Mouse (Mus musculus) myocyte (in vitro differentiated cells): ENCODE results near the gene Ppfia3. TPM values are rescaled to one million over a fixed set of nuclear protein-coding genes. Genes with fewer than 3 reads are reported as not detected.

Experiments
- H3K27me3 ChIP-seq: one replicate; pipeline ENCODE4 v1.6.1; 2011; ENCODE audit not compliant: control insufficient read depth, insufficient read depth, insufficient read length
- H3K36me3 ChIP-seq: one replicate; pipeline ENCODE4 v1.6.1; 2011; ENCODE audit not compliant: control insufficient read depth, insufficient read depth
- H3K4me2 ChIP-seq: one replicate; pipeline ENCODE4 v1.6.1; 2011; ENCODE audit warnings: low read depth, control low read depth
- H3K4me3 ChIP-seq: one replicate; pipeline ENCODE4 v1.5.1; 2011; ENCODE audit warnings: mild to moderate bottlenecking, control low read depth, moderate library complexity
- H3K79me2 ChIP-seq: one replicate; pipeline ENCODE4 v1.6.1; 2011; ENCODE audit not compliant: control insufficient read depth, insufficient read depth
- H3ac ChIP-seq: one replicate; pipeline ENCODE4 v1.6.1; 2011; ENCODE audit not compliant: control insufficient read depth, insufficient read length
- CEBPB ChIP-seq: IDR thresholded peaks from 2 replicates; pipeline ENCODE4 v1.6.1; 2011; ENCODE audit warnings: mild to moderate bottlenecking, moderate library complexity; ENCODE audit not compliant: poor library complexity, insufficient read depth, severe bottlenecking
- E2F4 ChIP-seq: IDR thresholded peaks from one replicate; pipeline ENCODE4 v1.6.1; 2011; ENCODE audit warnings: mild to moderate bottlenecking, control low read depth, moderate library complexity; ENCODE audit not compliant: insufficient read depth
- MAX ChIP-seq: IDR thresholded peaks from one replicate; pipeline ENCODE4 v1.6.1; 2011; ENCODE audit warnings: low read depth, mild to moderate bottlenecking, control low read depth
- MYOD1 ChIP-seq, 3 experiments: IDR thresholded peaks; one replicate each; pipeline ENCODE4 v1.6.1; 2011; ENCODE audit warnings: control low read depth in 2 of 3, low read depth in 2 of 3, mild to moderate bottlenecking in 2 of 3, moderate library complexity in 1 of 3; ENCODE audit not compliant: insufficient read length in 2 of 3, control insufficient read depth in 1 of 3
- MYOG ChIP-seq, 3 experiments: IDR thresholded peaks; one replicate each; pipeline ENCODE4 v1.6.1; 2011; ENCODE audit warnings: control low read depth in 2 of 3, low read depth in 2 of 3, mild to moderate bottlenecking in 2 of 3; ENCODE audit not compliant: insufficient read length in 2 of 3, control insufficient read depth in 1 of 3, insufficient read depth in 1 of 3
- POLR2A ChIP-seq: IDR thresholded peaks from one replicate; pipeline ENCODE4 v1.6.1; 2011; ENCODE audit warnings: low read depth, mild to moderate bottlenecking, control low read depth, moderate library complexity; ENCODE audit not compliant: insufficient read length
- POLR2AphosphoS2 ChIP-seq: IDR thresholded peaks from one replicate; pipeline ENCODE4 v1.6.1; 2011; ENCODE audit warnings: low read depth, control low read depth; ENCODE audit not compliant: insufficient read length
- REST ChIP-seq: IDR thresholded peaks from one replicate; pipeline ENCODE4 v1.6.1; 2011; ENCODE audit warnings: mild to moderate bottlenecking, control low read depth, moderate library complexity; ENCODE audit not compliant: insufficient read depth, insufficient read length
- SRF ChIP-seq: IDR thresholded peaks from one replicate; pipeline ENCODE4 v1.6.1; 2011; ENCODE audit warnings: low read depth; ENCODE audit not compliant: control insufficient read depth, insufficient read length
- TCF12 ChIP-seq: IDR thresholded peaks from one replicate; pipeline ENCODE4 v1.6.1; 2011; ENCODE audit warnings: mild to moderate bottlenecking, control low read depth; ENCODE audit not compliant: poor library complexity, insufficient read depth, severe bottlenecking
- TCF3 ChIP-seq: IDR thresholded peaks from one replicate; pipeline ENCODE4 v1.6.1; 2011; ENCODE audit warnings: low read depth, control low read depth; ENCODE audit not compliant: insufficient read length
- USF1 ChIP-seq: IDR thresholded peaks from one replicate; pipeline ENCODE4 v1.6.1; 2011; ENCODE audit warnings: low read depth, mild to moderate bottlenecking, control low read depth, moderate library complexity
- polyA plus RNA-seq: library from polyadenylated mRNA; unstranded; fragments of >200 nt; fragmentation: generic; extraction: Trizol; gene quantifications from one replicate; pipeline ENCODE4 v1.2.1, GENCODE M21; 2012; ENCODE audit warnings: missing spikeins

Ppfia3 gene
- polyA plus RNA-seq, 1 experiment, result 6.6 TPM

GRCm38 (mm10) chr7:45369836-45370474, 3.1 kb upstream of the Ppfia3 start:
- Histone ChIP-seq H3K4me3 (no peak overlapping the region), H3K36me3 (peaks cover 9% of the 10 kb centered on the region), H3K4me2 (no peak overlapping the region), H3K79me2 (no peaks in the 10 kb centered on the region), H3ac (no peak overlapping the region), H3K27me3 (no peaks in the 10 kb centered on the region)
- TF ChIP-seq POLR2AphosphoS2, result peak; percentile 31
- no peak for TF ChIP-seq CEBPB
- no peak for TF ChIP-seq MYOG (IDR thresholded peaks at IDR 0.05; ENCODE audit: control insufficient read depth in 1 of 3, insufficient read depth in 1 of 3, insufficient read length in 2 of 3, low read depth in 2 of 3)
- no peak for TF ChIP-seq MYOD1 (IDR thresholded peaks at IDR 0.05; ENCODE audit: control insufficient read depth in 1 of 3, insufficient read length in 2 of 3, low read depth in 2 of 3)

- Histone ChIP-seq H3K4me3 (no peak overlapping the region), H3K36me3 (peaks cover 9% of the 10 kb centered on the region), H3ac (no peak overlapping the region), H3K79me2 (no peaks in the 10 kb centered on the region), H3K4me2 (no peak overlapping the region), H3K27me3 (no peaks in the 10 kb centered on the region)
- TF ChIP-seq REST (no peak), MYOD1 (IDR thresholded peaks at IDR 0.05; ENCODE audit: control insufficient read depth in 1 of 3, insufficient read length in 2 of 3, low read depth in 2 of 3) (peak in 1 of 3 experiments; percentile 16)
Measured at GRCm38 (mm10) chr7:45369022-45369745, 2.4 kb upstream of the Ppfia3 start.

DNA sequence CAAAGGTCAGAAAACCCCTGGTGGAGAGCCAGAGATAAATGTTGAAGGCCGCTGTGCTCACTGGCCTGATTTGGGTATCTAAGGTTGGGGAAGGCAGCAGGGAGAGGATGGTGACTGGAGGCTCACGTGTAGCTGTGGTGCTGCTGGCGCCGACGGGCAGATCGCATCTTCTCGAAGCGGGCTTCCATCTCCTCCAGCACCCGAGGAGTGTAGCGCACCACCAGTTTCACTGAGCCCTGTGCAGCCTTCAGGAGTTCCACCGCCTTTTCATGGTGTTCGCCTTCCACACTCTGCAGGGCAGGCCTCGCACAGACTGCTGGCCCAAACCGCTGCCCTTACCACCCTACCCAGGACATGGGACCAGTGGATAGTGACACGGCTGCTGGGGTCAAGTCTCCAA, 1.4 kb upstream of the Ppfia3 start:
- Histone ChIP-seq H3K27me3 (no peaks in the 10 kb centered on the region), H3K36me3 (peaks cover 4% of the 10 kb centered on the region), H3ac (no peak overlapping the region), H3K4me2 (peak overlapping the region; percentile 71), H3K4me3 (peak overlapping the region; percentile 42), H3K79me2 (no peaks in the 10 kb centered on the region)
- TF ChIP-seq TCF12 (no peak), POLR2AphosphoS2 (peak; percentile 32)

DNA sequence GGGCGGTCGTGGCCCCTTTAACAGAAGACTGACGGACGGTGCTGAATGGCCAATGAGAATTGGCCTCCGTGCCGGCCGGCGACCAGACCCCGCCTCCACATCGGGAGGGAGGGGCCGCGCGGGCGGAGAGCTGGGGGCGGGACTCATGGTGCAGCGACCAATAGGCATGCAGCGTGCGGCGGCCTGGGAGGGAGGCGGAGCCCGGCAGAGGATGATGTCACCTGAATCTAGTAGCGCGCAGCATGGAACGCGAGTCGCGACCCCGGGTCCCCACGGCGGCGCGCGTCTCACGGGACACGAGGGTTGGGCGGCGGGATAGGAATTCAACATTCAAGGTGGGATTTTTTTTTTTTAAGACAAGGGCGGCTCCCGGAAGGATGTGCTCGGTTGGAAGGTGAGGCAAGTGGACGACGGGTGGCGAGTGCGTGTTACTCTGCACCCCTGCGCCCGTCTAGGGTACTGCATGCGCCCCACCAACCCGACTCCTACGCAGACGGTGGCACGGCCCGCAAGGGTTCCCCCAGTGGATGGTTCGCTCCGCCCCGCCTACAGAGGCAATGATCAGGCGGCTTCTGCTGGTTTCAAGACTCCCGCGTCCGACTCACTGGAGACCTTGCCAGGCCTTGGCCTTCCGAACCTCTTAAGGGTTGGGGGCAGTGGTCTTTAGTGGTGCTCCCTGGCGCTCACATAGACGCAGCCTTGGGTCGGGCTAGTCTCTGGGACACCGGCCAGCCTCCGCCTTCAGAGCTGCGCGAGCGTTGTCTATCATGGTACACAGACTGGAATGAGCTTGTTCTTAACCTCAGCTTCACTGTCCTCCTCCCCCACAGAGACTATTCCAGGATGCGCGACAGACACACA, 431 bp upstream of the Ppfia3 start:
- H3K79me2 ChIP-seq, result no peaks in the 10 kb centered on the region
- peak overlapping the region; percentile 71 for H3K4me2 ChIP-seq
- TF ChIP-seq SRF (no peak), USF1 (no peak), TCF12 (no peak), E2F4 (peak; percentile 38), MYOD1 (IDR thresholded peaks at IDR 0.05; ENCODE audit: control insufficient read depth in 1 of 3, insufficient read length in 2 of 3, low read depth in 2 of 3) (no peak), MYOG (IDR thresholded peaks at IDR 0.05; ENCODE audit: control insufficient read depth in 1 of 3, insufficient read depth in 1 of 3, insufficient read length in 2 of 3, low read depth in 2 of 3) (no peak), POLR2AphosphoS2 (peak; percentile 35), REST (no peak), POLR2A (peak; percentile 61), CEBPB (no peak), MAX (no peak), TCF3 (no peak)
- peak overlapping the region; percentile 42 for H3K4me3 ChIP-seq
- H3K36me3 ChIP-seq, result no peaks in the 10 kb centered on the region
- H3K27me3 ChIP-seq, result no peaks in the 10 kb centered on the region
- peak overlapping the region; percentile 27 for H3ac ChIP-seq
